Mouse (Mus musculus): Measurements from ENCODE around the gene Olfr284. TPM values are rescaled to one million over a fixed set of nuclear protein-coding genes. Genes with fewer than 3 reads are reported as not detected.

Gene Olfr284
- polyA plus RNA-seq (2012; rRNA removed; ENCODE audit: low replicate concordance): not detected in 2 replicates

GRCm38 (mm10) chr15:98340887-98341286 is at the start of gene Olfr284:
Olfr284 (minus strand) TSS chr15:98340987.

DNA sequence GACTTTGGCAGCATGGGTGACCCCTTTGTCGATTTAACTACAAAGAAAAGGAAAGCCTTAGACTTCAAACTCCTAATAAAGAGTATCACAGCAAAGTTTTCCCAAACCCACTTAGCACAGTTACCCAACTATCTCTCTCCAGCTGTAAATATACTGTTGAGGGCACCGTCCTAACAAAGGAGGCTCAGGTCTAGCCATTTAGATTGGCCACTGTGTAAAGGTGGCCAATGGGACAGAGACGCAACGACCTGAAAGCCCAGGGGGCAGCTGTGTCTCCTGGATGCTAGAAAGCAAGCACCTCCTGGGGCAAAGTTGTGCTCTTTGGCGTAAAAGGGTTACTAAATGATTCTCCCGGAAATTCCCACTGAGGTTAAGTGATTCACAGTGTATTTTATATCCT is 40.1 kb upstream of the Olfr284 start, which contains the start of gene Olfr283:
TSS of gene Olfr283 (minus strand) at position 101 of the 400 bp plus-strand sequence.

GRCm38 (mm10) chr15:98317177-98317724 is 23.5 kb downstream of the Olfr284 start, which contains the start of gene Olfr285:
Olfr285 (minus strand) TSS chr15:98317353.

DNA sequence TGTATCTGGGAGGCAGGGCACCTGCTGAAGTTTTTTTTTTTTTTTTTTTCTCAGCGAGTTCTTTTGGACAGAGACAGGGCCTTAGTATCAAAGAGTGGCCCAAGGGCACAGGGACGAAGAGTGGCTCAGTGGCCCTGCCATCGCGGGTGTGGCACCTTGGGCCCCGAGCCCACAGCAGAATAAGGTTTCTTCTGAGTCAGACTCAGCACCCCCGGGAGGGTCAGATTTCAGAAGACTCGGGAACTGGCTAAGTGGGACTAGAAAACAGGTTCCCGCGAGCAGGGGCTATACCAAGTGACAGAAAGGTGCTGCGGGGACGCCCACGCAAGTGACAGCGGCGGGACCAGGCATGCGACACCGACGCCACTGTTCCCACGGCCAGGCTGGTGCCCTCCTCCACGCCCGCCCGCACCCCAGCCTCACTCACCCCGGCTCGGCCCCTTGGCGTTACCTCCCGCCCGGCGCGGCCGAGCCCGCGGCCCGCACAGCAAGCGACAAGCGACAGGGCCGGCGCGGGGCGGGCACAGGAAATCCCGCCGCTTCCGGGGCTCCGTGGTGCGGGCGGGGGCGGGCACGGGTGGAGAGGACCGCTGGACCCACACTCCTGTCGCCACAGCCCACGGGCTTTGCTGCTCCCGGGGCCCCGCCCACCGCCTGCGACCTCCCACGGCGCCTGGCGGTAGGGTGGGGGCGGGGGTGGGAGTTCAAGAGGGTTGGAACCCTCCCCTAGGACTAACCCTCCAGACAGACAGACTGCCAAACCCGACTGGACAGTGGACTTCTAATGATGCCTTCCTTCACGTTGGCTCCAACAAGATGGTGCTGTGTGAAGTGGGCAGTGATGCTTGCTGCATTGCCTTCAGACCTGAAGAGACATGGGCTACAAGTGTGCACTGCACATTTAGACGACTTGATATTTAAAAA is 44.9 kb downstream of the Olfr284 start, which contains the start of gene Zfp641:
TSS of gene Zfp641 (minus strand) at position 534 of the 924 bp plus-strand sequence.

Other genes with a start within 250 kb of the Olfr284 start
- gene Pfkm, start 248.4 kb downstream of the Olfr284 start, polyA plus RNA-seq (2012; rRNA removed; ENCODE audit: low replicate concordance): 5.7 and 7.5 TPM in 2 replicates
- gene Senp1, start 247.2 kb downstream of the Olfr284 start, polyA plus RNA-seq (2012; rRNA removed; ENCODE audit: low replicate concordance): 3.9 and 5.1 TPM in 2 replicates
- 18.3 and 19.1 TPM in 2 replicates for gene Asb8, start 175.4 kb downstream of the Olfr284 start, polyA plus RNA-seq (2012; rRNA removed; ENCODE audit: low replicate concordance)
- gene Ccdc184, start 173.8 kb downstream of the Olfr284 start, polyA plus RNA-seq (2012; rRNA removed; ENCODE audit: low replicate concordance): 0.24 and 0.30 TPM in 2 replicates
- gene Olfr288, start 145.4 kb downstream of the Olfr284 start, polyA plus RNA-seq (2012; rRNA removed; ENCODE audit: low replicate concordance): not detected in 2 replicates
- gene Gm44579, start 120.0 kb downstream of the Olfr284 start, polyA plus RNA-seq (2012; rRNA removed; ENCODE audit: low replicate concordance): not detected in 2 replicates
- 0.63 and 1.1 TPM in 2 replicates for gene Olfr287, start 119.9 kb downstream of the Olfr284 start, polyA plus RNA-seq (2012; rRNA removed; ENCODE audit: low replicate concordance)
- 0.02 TPM in 2 replicates for gene Olfr286, start 106.5 kb downstream of the Olfr284 start, polyA plus RNA-seq (2012; rRNA removed; ENCODE audit: low replicate concordance)
- not detected in 2 replicates for gene H1fnt, start 83.7 kb downstream of the Olfr284 start, polyA plus RNA-seq (2012; rRNA removed; ENCODE audit: low replicate concordance)
- 0.13 and 0.36 TPM in 2 replicates for gene Zfp641, start 44.8 kb downstream of the Olfr284 start, polyA plus RNA-seq (2012; rRNA removed; ENCODE audit: low replicate concordance)
- gene Olfr285, start 23.6 kb downstream of the Olfr284 start, polyA plus RNA-seq (2012; rRNA removed; ENCODE audit: low replicate concordance): not detected in 2 replicates
- gene Olfr283, start 40.0 kb upstream of the Olfr284 start, polyA plus RNA-seq (2012; rRNA removed; ENCODE audit: low replicate concordance): not detected in 2 replicates
- gene Olfr282, start 90.2 kb upstream of the Olfr284 start, polyA plus RNA-seq (2012; rRNA removed; ENCODE audit: low replicate concordance): not detected in 2 replicates
- not detected in 2 replicates for gene Olfr281, start 111.6 kb upstream of the Olfr284 start, polyA plus RNA-seq (2012; rRNA removed; ENCODE audit: low replicate concordance)
- gene OR5BS1P, start 128.9 kb upstream of the Olfr284 start, polyA plus RNA-seq (2012; rRNA removed; ENCODE audit: low replicate concordance): not detected in 2 replicates
- gene Lalba, start 141.7 kb upstream of the Olfr284 start, polyA plus RNA-seq (2012; rRNA removed; ENCODE audit: low replicate concordance): not detected in 2 replicates
- gene Olfr279, start 151.4 kb upstream of the Olfr284 start, polyA plus RNA-seq (2012; rRNA removed; ENCODE audit: low replicate concordance): not detected in 2 replicates
- gene Kansl2, start 193.3 kb upstream of the Olfr284 start, polyA plus RNA-seq (2012; rRNA removed; ENCODE audit: low replicate concordance): 14.6 and 20.2 TPM in 2 replicates
- 1.7 and 2.3 TPM in 2 replicates for gene Ccnt1, start 229.9 kb upstream of the Olfr284 start, polyA plus RNA-seq (2012; rRNA removed; ENCODE audit: low replicate concordance)
- gene 4930415O20Rik, start 230.0 kb upstream of the Olfr284 start, polyA plus RNA-seq (2012; rRNA removed; ENCODE audit: low replicate concordance): 0.96 TPM in 1 of 2 replicates, not detected in the other